Mouse (Mus musculus) mammary gland, adult 2 months (tissue): ENCODE measurements around the gene Tmem179. TPM values are rescaled to one million over a fixed set of nuclear protein-coding genes. Genes with fewer than 3 reads are reported as not detected.

Experiments used
- polyA plus RNA-seq: library from polyadenylated mRNA; depleted of rRNA; stranded (reverse); fragments of >200 nt; gene quantifications from 2 replicates; pipeline ENCODE4 v1.2.3, GENCODE M21; 2012; ENCODE audit warnings: low replicate concordance; rRNA removed

The Tmem179 gene
- 0.10 and 0.14 TPM in 2 replicates for polyA plus RNA-seq

DNA sequence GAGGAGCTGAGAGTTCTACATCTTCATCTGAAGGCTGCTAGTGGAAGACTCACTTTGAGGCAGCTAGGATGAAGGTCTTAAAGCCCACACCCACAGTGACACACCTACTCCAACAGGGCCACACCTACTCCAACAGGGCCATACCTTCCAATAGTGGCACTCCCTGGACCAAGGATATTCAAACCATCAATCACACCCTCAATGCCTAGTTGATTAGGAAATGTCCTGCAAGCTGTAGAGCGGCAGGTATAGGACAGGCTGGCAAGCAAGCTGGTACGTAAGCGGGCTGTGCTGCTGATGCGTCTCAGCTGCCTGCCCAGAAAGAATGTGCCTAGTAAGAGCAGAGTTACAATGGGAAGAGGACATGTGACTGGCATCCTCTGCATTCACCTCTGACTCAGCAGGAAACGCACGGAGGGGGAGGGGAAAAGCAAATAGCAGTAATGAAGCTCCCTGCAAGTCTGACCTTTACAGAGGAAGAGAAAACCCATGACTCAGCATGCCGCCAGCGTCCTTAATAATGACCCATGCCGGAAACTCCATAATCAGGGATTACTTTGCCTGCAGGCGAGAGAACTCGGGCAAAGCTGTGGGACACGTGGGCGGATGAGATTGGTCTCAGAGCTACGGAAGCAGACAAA, at the start of gene Tmem179:
Gene Tmem179 (minus strand): TSS at position 51 of the 641 bp plus-strand sequence.

DNA sequence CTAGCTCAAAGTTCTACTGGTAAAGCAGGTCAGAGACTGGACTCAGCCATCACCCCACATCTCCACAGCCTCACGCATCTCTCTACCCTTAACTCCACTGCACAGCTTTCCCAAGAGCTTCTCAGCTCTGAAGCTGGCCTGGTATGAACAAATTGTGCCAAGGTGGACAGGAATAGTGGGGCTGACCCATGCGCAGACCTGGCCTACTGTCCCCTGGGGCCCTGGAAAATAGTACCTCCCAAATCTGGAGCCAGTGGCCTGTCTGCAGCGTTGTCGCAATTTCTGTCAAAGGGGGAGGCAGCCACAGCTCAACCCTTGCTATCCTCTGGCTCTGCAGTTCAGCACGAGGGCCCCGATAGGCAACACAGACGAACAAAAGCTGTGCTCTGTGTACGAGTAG, 27.4 kb downstream of the Tmem179 start, which contains the start of gene A530016L24Rik:
Gene A530016L24Rik (plus strand): TSS at position 315 of the 400 bp plus-strand sequence.

Other genes starting within 250 kb of the Tmem179 start
- gene A530016L24Rik, start 27.3 kb downstream of the Tmem179 start, polyA plus RNA-seq, result 257 and 300 TPM in 2 replicates
- 32.1 and 51.3 TPM in 2 replicates for gene Inf2, start 72.0 kb upstream of the Tmem179 start, polyA plus RNA-seq
- gene Adssl1, start 103.3 kb upstream of the Tmem179 start, polyA plus RNA-seq, result 10.8 and 103 TPM in 2 replicates
- gene Siva1, start 127.9 kb upstream of the Tmem179 start, polyA plus RNA-seq, result 37.1 and 48.6 TPM in 2 replicates
- 121 and 167 TPM in 2 replicates for gene Akt1, start 158.1 kb upstream of the Tmem179 start, polyA plus RNA-seq
- 17.1 and 26.8 TPM in 2 replicates for gene Zbtb42, start 162.1 kb upstream of the Tmem179 start, polyA plus RNA-seq
- gene Cep170b, start 203.7 kb upstream of the Tmem179 start, polyA plus RNA-seq, result 27.1 and 43.9 TPM in 2 replicates
- gene Pld4, start 243.9 kb upstream of the Tmem179 start, polyA plus RNA-seq, result 171 and 191 TPM in 2 replicates